Mouse (Mus musculus) thymus, adult 18-20 months (tissue): Measurements from ENCODE around the gene Ucma.
"Not testable (repeated sequence)": the region's sequence is repeated elsewhere in the genome, so short reads cannot be mapped to it uniquely, and the experiment has no call there.

Source experiments
- DNase-seq, 2 experiments: peaks; one replicate each; pipeline ENCODE4 v3.0.0; 2022; ENCODE audit warnings: mixed read lengths in 2 of 2

The Ucma gene

GRCm38 (mm10) chr2:4975807-4976206 is at the start of gene Ucma:
Gene Ucma, plus strand, starts transcription at chr2:4976122.
- DNase-seq = no peak

- no peak for DNase-seq
Observed at GRCm38 (mm10) chr2:4927391-4927790, 48.5 kb upstream of the Ucma start.

- DNase-seq = no peak
Observed at GRCm38 (mm10) chr2:4929230-4929629, 46.7 kb upstream of the Ucma start.

GRCm38 (mm10) chr2:4934516-4934915 is 41.4 kb upstream of the Ucma start:
- no peak for DNase-seq

- no peak for DNase-seq
Observed at GRCm38 (mm10) chr2:4937931-4938330, 38.0 kb upstream of the Ucma start.

GRCm38 (mm10) chr2:4940861-4941260 is 35.1 kb upstream of the Ucma start:
- DNase-seq = no peak

GRCm38 (mm10) chr2:4949691-4950090 is 26.2 kb upstream of the Ucma start:
- not testable (repeated sequence) for DNase-seq

GRCm38 (mm10) chr2:4950986-4951385 is 24.9 kb upstream of the Ucma start:
- DNase-seq = no peak

- DNase-seq = no peak
Observed at GRCm38 (mm10) chr2:4954216-4954760, 21.6 kb upstream of the Ucma start.

- no peak for DNase-seq
Observed at GRCm38 (mm10) chr2:4958039-4958438, 17.9 kb upstream of the Ucma start.

- no peak for DNase-seq
Observed at GRCm38 (mm10) chr2:4967806-4968205, 8.1 kb upstream of the Ucma start.

GRCm38 (mm10) chr2:4969083-4969482 is 6.8 kb upstream of the Ucma start:
- no peak for DNase-seq

GRCm38 (mm10) chr2:4978091-4978490 is 2.2 kb downstream of the Ucma start:
- DNase-seq = no peak

- no peak for DNase-seq
Observed at GRCm38 (mm10) chr2:4983987-4984386, 8.1 kb downstream of the Ucma start.

GRCm38 (mm10) chr2:4985000-4985399 is 9.1 kb downstream of the Ucma start:
- no peak for DNase-seq

- DNase-seq = no peak
Observed at GRCm38 (mm10) chr2:4986798-4987197, 10.9 kb downstream of the Ucma start.

GRCm38 (mm10) chr2:4987388-4988180 is 11.7 kb downstream of the Ucma start:
- no peak for DNase-seq

GRCm38 (mm10) chr2:4988826-4989424 is 13.0 kb downstream of the Ucma start:
- no peak for DNase-seq

GRCm38 (mm10) chr2:4993584-4993983 is 17.7 kb downstream of the Ucma start:
- no peak for DNase-seq

GRCm38 (mm10) chr2:4994436-4994835 is 18.5 kb downstream of the Ucma start:
- no peak for DNase-seq

GRCm38 (mm10) chr2:4995646-4996045 is 19.7 kb downstream of the Ucma start:
- no peak for DNase-seq

- no peak for DNase-seq
Observed at GRCm38 (mm10) chr2:4996421-4996824, 20.5 kb downstream of the Ucma start.

- no peak for DNase-seq
Observed at GRCm38 (mm10) chr2:4998905-4999304, 23.0 kb downstream of the Ucma start.

- no peak for DNase-seq
Observed at GRCm38 (mm10) chr2:5001266-5001665, 25.3 kb downstream of the Ucma start.
